Mouse (Mus musculus) stomach, postnatal 0 days (tissue): ENCODE measurements around the gene Olfr98.

ENCODE experiments used
- CTCF ChIP-seq: IDR thresholded peaks from 2 replicates; pipeline ENCODE4 v1.5.1; 2016; ENCODE audit warnings: antibody characterized with exemption, low read depth, mild to moderate bottlenecking, moderate library complexity
- EP300 ChIP-seq: optimal IDR thresholded peaks from 2 replicates; pipeline ENCODE3; 2016; ENCODE audit warnings: antibody characterized with exemption

- no peak for TF ChIP-seq EP300
- no peak for TF ChIP-seq CTCF
These were observed 50.5 kb downstream of the Olfr98 start, which contains the start of gene Olfr95 for GRCm38 (mm10) chr17:37213018-37213417.
